Mouse (Mus musculus): ENCODE results near the gene Zkscan14. TPM values are rescaled to one million over a fixed set of nuclear protein-coding genes. Genes with fewer than 3 reads are reported as not detected.
"Not testable (repeated sequence)": the region's sequence is repeated elsewhere in the genome, so short reads cannot be mapped to it uniquely, and the experiment has no call there.

Zkscan14 gene
- polyA plus RNA-seq (2014; fragmentation: Nextera tagmentation; extraction: Ambion mirVana), result 6.5 and 8.1 TPM in 2 replicates

DNA sequence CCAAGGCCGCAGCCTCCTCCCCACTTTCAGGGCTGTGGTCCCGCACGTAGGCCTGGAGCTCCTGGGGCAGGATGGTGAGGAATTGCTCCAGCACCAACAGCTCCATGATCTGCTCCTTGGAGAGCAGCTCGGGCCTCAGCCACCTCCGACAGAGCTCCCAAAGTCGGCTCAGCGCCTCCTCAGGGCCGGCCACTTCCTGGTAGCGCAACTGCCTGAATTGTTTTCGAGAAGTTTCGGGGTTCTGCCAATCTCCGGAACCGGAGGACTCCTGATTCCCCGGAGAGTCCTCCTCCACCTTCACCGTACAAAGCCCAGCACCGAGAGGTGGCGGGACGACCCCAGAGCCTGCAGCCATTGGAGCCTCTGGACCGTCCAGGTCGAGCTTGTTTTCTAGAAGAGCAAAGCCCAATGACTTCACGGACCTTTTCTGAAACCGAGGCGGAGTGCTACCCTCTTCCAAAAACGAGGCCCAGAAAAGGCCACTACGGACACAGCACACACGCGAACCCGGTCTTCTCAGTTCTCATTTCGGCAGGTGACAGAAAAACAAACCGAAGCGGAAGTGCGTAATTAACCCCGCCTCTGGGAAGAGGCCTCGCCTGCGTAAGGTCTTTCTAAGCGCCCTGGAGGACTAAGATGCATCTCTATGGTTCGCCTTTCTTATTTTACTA is at the start of gene Zkscan14:
Gene Zkscan14 (minus strand): TSS at position 548 of the 671 bp plus-strand sequence.
- H3K4me3 ChIP-seq (ENCODE audit: low read depth, low read length), result peak within 1 kb of the TSS; percentile 75
- no peaks in the 10 kb centered on the region for H3K9me3 ChIP-seq (ENCODE audit: control insufficient read depth, low read length)
- H3K36me3 ChIP-seq (ENCODE audit: control insufficient read depth, insufficient read depth, low read length), result no peaks in the 10 kb centered on the region
- no peaks in the 10 kb centered on the region for H3K27me3 ChIP-seq (ENCODE audit: control insufficient read depth, insufficient read depth, low read length)
- 0 out of 2 replicates have a peak, but pooled peaks have one; percentile 16 for ATAC-seq (replicated peaks; ENCODE audit: low FRiP score)
- H3K9ac ChIP-seq (ENCODE audit: low read length), result peak within 1 kb of the TSS; percentile 57
- WGBS, result 2% methylated on average over 37 of the region's 37 CpGs
- H3K4me2 ChIP-seq (ENCODE audit: low read depth, low read length, severe bottlenecking), result peak within 1 kb of the TSS; percentile 82
- peak; percentile 82 for DNase-seq (ENCODE audit: low spot score)
- peaks cover 8% of the 10 kb centered on the region for H3K4me1 ChIP-seq (replicated peaks; ENCODE audit: control insufficient read depth, insufficient read depth, low read length)
- no peak within 1 kb of the TSS for H3K27ac ChIP-seq (ENCODE audit: low read depth, low read length)

DNA sequence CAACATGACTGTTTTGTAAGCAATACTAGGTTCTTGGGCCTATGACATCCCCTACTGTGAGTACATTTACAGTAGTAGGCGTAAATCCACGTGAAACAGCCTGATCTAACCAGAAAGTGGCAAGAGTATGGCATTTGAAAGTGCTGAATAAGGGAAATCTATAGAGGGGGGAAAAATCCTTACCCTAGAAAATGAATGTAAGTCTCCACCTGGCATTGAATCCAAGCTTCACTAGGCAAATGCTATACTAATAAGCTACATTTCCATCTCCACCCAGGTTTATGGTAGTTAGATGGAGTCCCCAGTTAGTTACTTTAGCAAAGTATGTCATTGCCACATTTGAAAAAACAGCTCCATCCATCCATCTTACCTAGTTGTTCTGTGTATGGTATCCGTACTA is 47.9 kb upstream of the Zkscan14 start:
- ATAC-seq (replicated peaks; ENCODE audit: low FRiP score), result no peak

DNA sequence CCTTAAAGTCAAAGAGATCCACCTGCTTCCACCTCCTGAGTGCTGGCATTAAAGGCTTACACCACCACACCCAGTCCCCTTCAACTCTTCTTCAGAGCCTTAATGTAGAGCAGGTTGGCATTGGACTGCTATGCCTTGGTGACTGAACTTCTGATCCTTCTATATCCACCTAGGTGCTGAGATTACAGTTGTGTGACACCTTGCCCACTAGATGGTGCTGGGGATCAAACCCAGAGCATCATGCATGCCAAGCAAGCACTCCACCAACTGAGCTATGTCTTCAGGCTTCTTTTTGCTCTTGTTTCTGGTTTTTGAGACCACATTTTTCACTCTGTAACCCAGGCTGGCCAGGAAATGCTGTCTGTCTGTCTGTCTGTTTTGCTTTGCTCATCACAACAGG is 33.0 kb upstream of the Zkscan14 start:
- no peak for DNase-seq (ENCODE audit: low spot score)
- peaks cover 2% of the 10 kb centered on the region; the same call in 1 of the 2 replicates for H3K4me1 ChIP-seq (replicated peaks; ENCODE audit: control insufficient read depth, insufficient read depth, low read length)

More for the DNA sequence above, 47.9 kb upstream of the Zkscan14 start:
- no peak for DNase-seq (ENCODE audit: low spot score)
- H3K4me3 ChIP-seq (ENCODE audit: low read depth, low read length), result no peak overlapping the region
- H3K4me2 ChIP-seq (ENCODE audit: low read depth, low read length, severe bottlenecking), result no peak overlapping the region
- H3K9ac ChIP-seq (ENCODE audit: low read length), result no peak overlapping the region
- H3K36me3 ChIP-seq (ENCODE audit: control insufficient read depth, insufficient read depth, low read length), result no peaks in the 10 kb centered on the region; the same call in 1 of the 2 replicates
- 92% methylated on average over 3 of the region's 3 CpGs for WGBS
- no peaks in the 10 kb centered on the region for H3K4me1 ChIP-seq (replicated peaks; ENCODE audit: control insufficient read depth, insufficient read depth, low read length)
- no peak overlapping the region for H3K27ac ChIP-seq (ENCODE audit: low read depth, low read length)
- H3K9me3 ChIP-seq (ENCODE audit: control insufficient read depth, low read length), result no peaks in the 10 kb centered on the region
- H3K27me3 ChIP-seq (ENCODE audit: control insufficient read depth, insufficient read depth, low read length), result no peaks in the 10 kb centered on the region

DNA sequence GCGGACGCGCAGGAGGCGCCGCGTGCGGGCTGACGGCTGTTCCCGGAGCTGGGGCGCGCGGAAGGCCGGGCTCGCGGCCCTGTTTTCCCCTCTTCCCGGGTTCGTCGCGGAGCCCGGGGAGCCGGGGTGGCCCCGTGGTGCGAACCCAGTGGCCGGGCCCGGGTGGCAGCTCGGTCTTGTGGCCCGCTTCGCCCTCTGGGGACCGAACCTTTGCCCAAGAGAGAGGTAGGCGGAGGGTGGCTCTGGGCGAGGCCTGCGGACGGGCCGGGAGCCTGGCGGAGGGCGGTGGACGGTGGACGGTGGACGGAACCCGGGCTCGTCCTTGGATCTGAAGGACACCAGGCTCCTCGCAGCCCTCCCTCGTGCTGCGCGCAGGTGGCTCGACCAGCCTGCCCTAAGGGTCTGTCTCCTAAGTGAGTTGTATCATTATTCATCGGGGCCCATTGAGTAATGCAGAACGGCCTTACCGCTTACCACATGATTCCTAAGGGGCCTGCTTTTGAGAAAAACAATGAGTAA is 30.3 kb upstream of the Zkscan14 start:
- Histone ChIP-seq H3K9me3 (ENCODE audit: control insufficient read depth, low read length) (no peaks in the 10 kb centered on the region), H3K27me3 (ENCODE audit: control insufficient read depth, insufficient read depth, low read length) (no peaks in the 10 kb centered on the region), H3K27ac (ENCODE audit: low read depth, low read length) (0 out of 2 replicates have a peak overlapping the region, but pooled peaks have one; percentile 55), H3K9ac (ENCODE audit: low read length) (peak overlapping the region; percentile 69), H3K36me3 (ENCODE audit: control insufficient read depth, insufficient read depth, low read length) (peaks cover 2% of the 10 kb centered on the region; the same call in 1 of the 2 replicates), H3K4me1 (replicated peaks; ENCODE audit: control insufficient read depth, insufficient read depth, low read length) (peaks cover 2% of the 10 kb centered on the region; the same call in 1 of the 2 replicates), H3K4me2 (ENCODE audit: low read depth, low read length, severe bottlenecking) (peak overlapping the region; percentile 80), H3K4me3 (ENCODE audit: low read depth, low read length) (peak overlapping the region; percentile 66)
- ATAC-seq (replicated peaks; ENCODE audit: low FRiP score), result no peak; the same call in 1 of the 2 replicates
- DNase-seq (ENCODE audit: low spot score), result no peak
- WGBS, result 0% methylated on average over 49 of the region's 49 CpGs

More for the DNA sequence above, 33.0 kb upstream of the Zkscan14 start:
- Histone ChIP-seq H3K27me3 (ENCODE audit: control insufficient read depth, insufficient read depth, low read length) (no peaks in the 10 kb centered on the region), H3K4me3 (ENCODE audit: low read depth, low read length) (no peak overlapping the region), H3K9me3 (ENCODE audit: control insufficient read depth, low read length) (no peaks in the 10 kb centered on the region), H3K9ac (ENCODE audit: low read length) (no peak overlapping the region), H3K36me3 (ENCODE audit: control insufficient read depth, insufficient read depth, low read length) (peaks cover 2% of the 10 kb centered on the region; the same call in 1 of the 2 replicates), H3K4me2 (ENCODE audit: low read depth, low read length, severe bottlenecking) (no peak overlapping the region), H3K27ac (ENCODE audit: low read depth, low read length) (no peak overlapping the region)
- no peak for ATAC-seq (replicated peaks; ENCODE audit: low FRiP score)

DNA sequence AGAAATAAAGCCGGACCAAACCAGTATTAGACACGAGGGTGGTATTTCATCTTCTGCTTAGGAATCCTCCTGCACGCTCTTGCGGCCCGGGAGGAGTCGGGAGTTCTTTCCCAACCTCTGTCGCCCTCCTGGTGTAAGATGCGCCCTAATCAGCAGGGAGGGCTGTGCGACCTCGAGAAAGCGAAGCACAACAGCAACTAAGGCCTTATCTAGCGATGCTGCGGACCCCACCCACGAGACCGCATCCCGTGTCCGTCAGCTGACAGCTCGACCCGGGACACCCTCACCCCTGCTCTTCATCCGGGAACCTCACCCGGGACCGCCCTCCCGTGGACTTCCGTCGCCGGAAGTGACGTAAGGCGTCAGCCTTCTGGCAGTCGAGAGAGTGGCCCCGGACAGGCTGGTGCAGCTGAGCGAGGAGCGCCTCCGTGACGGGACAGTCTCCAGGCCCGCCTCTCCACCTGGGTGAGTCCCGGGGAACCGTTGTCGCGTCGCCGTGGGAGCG is 29.8 kb upstream of the Zkscan14 start, which contains the start of gene Zfp655:
Gene Zfp655 (plus strand): TSS at position 349 of the 505 bp plus-strand sequence.
- Histone ChIP-seq H3K36me3 (ENCODE audit: control insufficient read depth, insufficient read depth, low read length) (peaks cover 2% of the 10 kb centered on the region; the same call in 1 of the 2 replicates), H3K9me3 (ENCODE audit: control insufficient read depth, low read length) (no peaks in the 10 kb centered on the region), H3K4me3 (ENCODE audit: low read depth, low read length) (peak within 1 kb of the TSS; percentile 66), H3K27ac (ENCODE audit: low read depth, low read length) (0 out of 2 replicates have a peak within 1 kb of the TSS, but pooled peaks have one; percentile 55), H3K9ac (ENCODE audit: low read length) (peak within 1 kb of the TSS; percentile 69), H3K4me1 (replicated peaks; ENCODE audit: control insufficient read depth, insufficient read depth, low read length) (peaks cover 2% of the 10 kb centered on the region; the same call in 1 of the 2 replicates), H3K27me3 (ENCODE audit: control insufficient read depth, insufficient read depth, low read length) (no peaks in the 10 kb centered on the region), H3K4me2 (ENCODE audit: low read depth, low read length, severe bottlenecking) (peak within 1 kb of the TSS; percentile 80)
- WGBS, result under 1% methylated on average over 40 of the region's 42 CpGs
- DNase-seq (ENCODE audit: low spot score) (peak; percentile 96), ATAC-seq (replicated peaks; ENCODE audit: low FRiP score) (peak; percentile 99)

DNA sequence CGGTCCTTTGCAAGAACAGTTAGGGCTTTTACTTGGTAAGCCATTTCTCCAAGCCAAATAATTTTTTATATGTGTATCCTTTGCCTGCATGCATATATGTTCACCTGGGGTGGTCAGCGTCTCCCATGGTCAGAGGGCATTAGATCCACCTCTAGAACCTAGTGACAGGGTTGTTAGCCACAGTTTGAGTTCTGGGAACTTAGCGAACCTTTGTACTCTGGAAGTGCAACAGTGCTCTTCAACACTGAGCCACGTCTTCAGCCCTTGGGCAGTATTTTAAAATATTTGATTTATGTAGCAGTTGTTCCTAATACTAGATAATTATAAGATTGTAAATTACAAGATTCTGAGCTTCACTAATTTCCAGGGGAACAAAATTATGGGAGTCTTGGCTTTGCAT is 29.0 kb upstream of the Zkscan14 start:
- H3K9me3 ChIP-seq (ENCODE audit: control insufficient read depth, low read length), result no peaks in the 10 kb centered on the region
- H3K4me3 ChIP-seq (ENCODE audit: low read depth, low read length), result no peak overlapping the region
- peaks cover 2% of the 10 kb centered on the region; the same call in 1 of the 2 replicates for H3K36me3 ChIP-seq (ENCODE audit: control insufficient read depth, insufficient read depth, low read length)
- no peak for ATAC-seq (replicated peaks; ENCODE audit: low FRiP score)
- 85% methylated on average over 4 of the region's 4 CpGs for WGBS
- H3K4me2 ChIP-seq (ENCODE audit: low read depth, low read length, severe bottlenecking), result peak overlapping the region; percentile 80; the same call in 1 of the 2 replicates
- H3K9ac ChIP-seq (ENCODE audit: low read length), result no peak overlapping the region; the same call in 1 of the 2 replicates
- H3K27me3 ChIP-seq (ENCODE audit: control insufficient read depth, insufficient read depth, low read length), result no peaks in the 10 kb centered on the region
- H3K27ac ChIP-seq (ENCODE audit: low read depth, low read length), result no peak overlapping the region
- H3K4me1 ChIP-seq (replicated peaks; ENCODE audit: control insufficient read depth, insufficient read depth, low read length), result peaks cover 2% of the 10 kb centered on the region; the same call in 1 of the 2 replicates
- no peak for DNase-seq (ENCODE audit: low spot score)

DNA sequence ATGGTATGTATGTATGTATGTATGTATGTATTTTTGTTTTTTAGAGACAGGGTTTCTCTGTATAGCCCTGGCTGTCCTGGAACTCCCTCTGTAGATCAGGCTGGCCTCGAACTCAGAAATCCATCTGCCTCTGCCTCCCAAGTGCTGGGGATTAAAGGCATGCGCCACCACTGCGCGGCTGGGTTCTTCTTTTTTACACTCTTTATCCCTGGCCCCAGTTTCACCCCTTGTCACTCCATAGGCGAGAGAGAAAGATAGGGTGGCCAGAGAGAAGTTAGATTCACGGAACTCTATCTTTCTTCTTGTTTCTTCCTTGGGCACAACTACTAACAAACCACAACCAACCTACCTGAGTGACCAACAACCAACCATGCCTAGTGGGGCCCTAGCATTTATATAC is 27.6 kb upstream of the Zkscan14 start:
- not testable (repeated sequence) for ATAC-seq (replicated peaks; ENCODE audit: low FRiP score)
- WGBS, result 83% methylated on average over 6 of the region's 6 CpGs

DNA sequence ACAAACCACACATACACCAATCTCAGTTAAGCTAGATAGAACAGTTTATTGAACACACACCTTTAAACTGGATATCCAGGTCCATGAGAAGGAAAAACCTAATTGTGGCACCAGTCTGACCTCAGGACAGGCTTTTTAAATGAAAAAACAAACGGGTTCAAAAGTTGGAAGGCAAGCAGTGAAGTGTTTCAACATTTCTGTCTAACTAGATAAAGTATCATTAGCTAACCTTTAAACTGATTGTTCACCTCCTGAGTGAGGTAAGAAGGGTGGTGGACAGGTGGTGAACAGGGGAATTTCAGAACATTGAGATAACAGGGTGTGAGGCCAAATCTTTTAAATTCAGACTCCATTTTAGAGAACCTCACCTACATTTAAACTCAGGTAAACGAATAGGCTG is 24.8 kb upstream of the Zkscan14 start:
- no peak for ATAC-seq (replicated peaks; ENCODE audit: low FRiP score)

More for the DNA sequence above, 27.6 kb upstream of the Zkscan14 start:
- H3K9me3 ChIP-seq (ENCODE audit: control insufficient read depth, low read length); H3K27ac ChIP-seq (ENCODE audit: low read depth, low read length); H3K9ac ChIP-seq (ENCODE audit: low read length); H3K4me2 ChIP-seq (ENCODE audit: low read depth, low read length, severe bottlenecking); DNase-seq (ENCODE audit: low spot score); H3K4me1 ChIP-seq (replicated peaks; ENCODE audit: control insufficient read depth, insufficient read depth, low read length); H3K36me3 ChIP-seq (ENCODE audit: control insufficient read depth, insufficient read depth, low read length); H3K27me3 ChIP-seq (ENCODE audit: control insufficient read depth, insufficient read depth, low read length); H3K4me3 ChIP-seq (ENCODE audit: low read depth, low read length): not testable (repeated sequence)

More for the DNA sequence above, 24.8 kb upstream of the Zkscan14 start:
- Histone ChIP-seq H3K4me1 (replicated peaks; ENCODE audit: control insufficient read depth, insufficient read depth, low read length) (no peaks in the 10 kb centered on the region), H3K36me3 (ENCODE audit: control insufficient read depth, insufficient read depth, low read length) (no peaks in the 10 kb centered on the region; the same call in 1 of the 2 replicates), H3K9ac (ENCODE audit: low read length) (no peak overlapping the region), H3K27me3 (ENCODE audit: control insufficient read depth, insufficient read depth, low read length) (no peaks in the 10 kb centered on the region), H3K4me3 (ENCODE audit: low read depth, low read length) (no peak overlapping the region), H3K4me2 (ENCODE audit: low read depth, low read length, severe bottlenecking) (no peak overlapping the region), H3K27ac (ENCODE audit: low read depth, low read length) (no peak overlapping the region), H3K9me3 (ENCODE audit: control insufficient read depth, low read length) (no peaks in the 10 kb centered on the region)
- DNase-seq (ENCODE audit: low spot score), result no peak
- WGBS, result 64% methylated on average over 2 of the region's 2 CpGs
